ENCODE assay signal across 9 mouse cellular contexts in the genomic region with DNA sequence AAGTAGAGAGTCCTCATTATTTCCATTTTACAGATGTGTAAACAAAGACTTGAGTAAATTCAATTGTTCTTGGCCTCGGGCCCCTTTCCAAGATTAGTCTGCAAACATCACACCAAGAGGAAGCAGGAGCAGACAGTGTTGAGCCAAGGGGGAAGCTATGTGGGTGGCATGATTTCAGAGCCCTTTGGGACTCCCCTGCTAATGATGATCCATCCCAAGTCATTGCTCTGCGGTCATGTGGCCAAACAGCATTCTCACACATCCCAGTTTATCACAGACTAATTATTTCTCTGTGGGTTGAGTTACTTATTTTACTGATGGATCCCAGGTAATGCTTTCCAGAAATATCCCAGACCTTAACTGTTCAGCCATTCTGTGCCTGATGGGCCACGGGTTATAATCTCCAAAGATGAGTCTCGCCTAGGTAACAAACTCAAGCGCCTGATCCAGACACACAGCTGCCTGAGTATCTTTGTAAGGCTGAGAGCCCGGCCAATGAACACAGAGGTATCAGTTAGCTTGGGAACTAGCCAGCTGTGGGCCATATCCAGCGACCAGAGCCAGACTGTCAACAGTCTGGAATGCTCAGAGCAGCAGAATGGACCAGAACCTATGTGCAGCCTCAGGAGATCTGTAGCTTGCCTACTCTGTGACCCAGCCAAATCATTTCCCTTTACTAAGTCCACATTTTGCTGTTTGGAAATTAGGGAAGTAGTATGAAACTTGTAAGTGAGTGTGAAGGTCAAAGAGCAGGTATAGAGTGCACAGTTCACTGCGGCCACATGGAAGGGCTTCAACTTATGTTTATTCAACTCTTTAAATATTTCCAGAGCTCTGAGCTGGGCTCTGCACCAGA.
DNase-seq lines count a peak whose midpoint lies in the region; ATAC-seq and TF ChIP-seq lines count a peak whose summit lies in the region.
"Had no signal": no experiment of that assay in that cellular context is flagged by ENCODE, and none has a peak within 500 bp of the region (broad histone marks: within the 10 kb centered on the region; RNA-seq: fewer than 3 reads in every experiment).

No protein-coding gene starts in this region.

- no peak for ATAC-seq in limb, embryonic 12.5 days (ENCODE audit: insufficient number of reproducible peaks, insufficient read depth, low FRiP score, low TSS enrichment, low read depth)
- peak; percentile 70 for ATAC-seq in stomach, embryonic 15.5 days (ENCODE audit: insufficient read depth, low FRiP score, low read depth)
- ATAC-seq in hindbrain, embryonic 14.5 days (ENCODE audit: low FRiP score), result no peak

- no peak overlapping the region for H3K9ac ChIP-seq in limb, embryonic 12.5 days (replicated peaks)
- H3K9ac ChIP-seq in stomach, embryonic 15.5 days, result no peak overlapping the region
- H3K9ac ChIP-seq in hindbrain, embryonic 14.5 days, result no peak overlapping the region

- H3K4me1 ChIP-seq in limb, embryonic 12.5 days (replicated peaks), result peaks cover 42% of the 10 kb centered on the region
- peaks cover 37% of the 10 kb centered on the region for H3K4me1 ChIP-seq in stomach, embryonic 15.5 days
- no peaks in the 10 kb centered on the region for H3K4me1 ChIP-seq in hindbrain, embryonic 14.5 days (replicated peaks; ENCODE audit: control insufficient read depth, insufficient read depth, low read length)

- 65% methylated on average over 8 of the region's 8 CpGs for WGBS in limb, embryonic 12.5 days
- WGBS in stomach, embryonic 15.5 days, result 41% methylated on average over 8 of the region's 8 CpGs
- 88% methylated on average over 8 of the region's 8 CpGs for WGBS in hindbrain, embryonic 14.5 days

- no peak for TF ChIP-seq CTCF in layer of hippocampus, adult 2 months (conservative IDR thresholded peaks at IDR 0.05)

- no peak overlapping the region for H3K4me2 ChIP-seq in limb, embryonic 12.5 days
- no peak overlapping the region for H3K4me2 ChIP-seq in stomach, embryonic 15.5 days
- H3K4me2 ChIP-seq in hindbrain, embryonic 14.5 days (replicated peaks), result no peak overlapping the region

- intact Hi-C loops in gastrocnemius, postnatal 36 days (cut with DNase I), result no loop called here
- intact Hi-C loops in left cerebral cortex, postnatal 14 days (cut with DNase I), result no loop called here

- DNase-seq in layer of hippocampus, adult 9-11 months, result peak; percentile 57
- no peak for DNase-seq in layer of hippocampus, adult 2 months (ENCODE audit: low spot score in 2 of 2)
- peak; percentile 47 for DNase-seq in gastrocnemius, postnatal 36 days
- no peak for DNase-seq in spleen, postnatal 10 days (ENCODE audit: low spot score in 2 of 2)
- no peak for DNase-seq in hindbrain, embryonic 14.5 days (ENCODE audit: low spot score)
- no peak for DNase-seq in left cerebral cortex, postnatal 14 days (ENCODE audit: low spot score in 2 of 2)

- H3K9me3 ChIP-seq in limb, embryonic 12.5 days, result no peaks in the 10 kb centered on the region
- no peaks in the 10 kb centered on the region for H3K9me3 ChIP-seq in stomach, embryonic 15.5 days
- H3K9me3 ChIP-seq in hindbrain, embryonic 14.5 days (ENCODE audit: control insufficient read depth, low read length), result no peaks in the 10 kb centered on the region

- no peaks in the 10 kb centered on the region for H3K36me3 ChIP-seq in limb, embryonic 12.5 days
- H3K36me3 ChIP-seq in stomach, embryonic 15.5 days, result no peaks in the 10 kb centered on the region
- no peaks in the 10 kb centered on the region for H3K36me3 ChIP-seq in hindbrain, embryonic 14.5 days (replicated peaks; ENCODE audit: control insufficient read depth, insufficient read depth)
- H3K36me3 ChIP-seq: G1E had no signal

- no peak overlapping the region; the same call in 1 of the 2 replicates for H3K27ac ChIP-seq in layer of hippocampus, adult 2 months
- peak overlapping the region; percentile 41; the same call in 1 of the 2 replicates for H3K27ac ChIP-seq in limb, embryonic 12.5 days
- peak overlapping the region; percentile 76 for H3K27ac ChIP-seq in stomach, embryonic 15.5 days
- H3K27ac ChIP-seq in hindbrain, embryonic 14.5 days, result no peak overlapping the region

- H3K4me3 ChIP-seq in layer of hippocampus, adult 2 months, result no peak overlapping the region
- H3K4me3 ChIP-seq in limb, embryonic 12.5 days (replicated peaks), result no peak overlapping the region
- no peak overlapping the region for H3K4me3 ChIP-seq in stomach, embryonic 15.5 days (replicated peaks)
- no peak overlapping the region for H3K4me3 ChIP-seq in hindbrain, embryonic 14.5 days (replicated peaks; ENCODE audit: low read length)

- H3K27me3 ChIP-seq in limb, embryonic 12.5 days, result no peaks in the 10 kb centered on the region
- H3K27me3 ChIP-seq in stomach, embryonic 15.5 days (replicated peaks), result no peaks in the 10 kb centered on the region
- no peaks in the 10 kb centered on the region for H3K27me3 ChIP-seq in hindbrain, embryonic 14.5 days (ENCODE audit: control insufficient read depth, insufficient read depth, low read length)

Comparison
In these comparisons a context has a peak if more than half of its experiments do, and no peak if none do; other contexts are left out.
1. DNase-seq: peak in layer of hippocampus, adult 9-11 months (single experiment) and gastrocnemius, postnatal 36 days (2 of 2); none in layer of hippocampus, adult 2 months (0 of 2), spleen, postnatal 10 days (0 of 2), hindbrain, embryonic 14.5 days (single experiment) and left cerebral cortex, postnatal 14 days (0 of 2).
2. H3K27ac ChIP-seq: peak in limb, embryonic 12.5 days (single experiment) and stomach, embryonic 15.5 days (single experiment); none in layer of hippocampus, adult 2 months (single experiment) and hindbrain, embryonic 14.5 days (single experiment).